Mouse (Mus musculus): Measurements from ENCODE around the gene Aoah.

Gene Aoah

DNA sequence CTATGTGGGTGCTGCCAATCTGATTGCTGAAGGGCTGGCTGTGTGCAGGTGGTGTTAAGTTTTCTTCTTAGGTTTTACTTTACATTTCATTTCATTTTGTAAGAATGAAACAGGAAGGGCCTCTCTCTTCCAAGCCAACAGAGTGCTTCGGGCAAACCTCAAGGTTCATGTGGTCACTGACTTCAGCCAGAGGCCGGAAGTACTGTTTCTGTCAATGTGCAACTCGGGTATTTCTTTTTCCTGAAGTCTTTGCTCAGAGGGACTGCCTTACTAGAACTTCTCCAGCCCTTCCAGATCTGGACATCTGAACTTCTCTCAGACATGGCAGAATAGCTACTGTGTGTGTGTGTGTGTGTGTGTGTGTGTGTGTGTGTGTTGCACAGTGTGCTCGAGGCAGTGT lies at the start of gene Aoah:
TSS of gene Aoah (plus strand) at position 213 of the 400 bp plus-strand sequence.
- no peak for DNase-seq (ENCODE audit: low spot score in 2 of 2)

DNA sequence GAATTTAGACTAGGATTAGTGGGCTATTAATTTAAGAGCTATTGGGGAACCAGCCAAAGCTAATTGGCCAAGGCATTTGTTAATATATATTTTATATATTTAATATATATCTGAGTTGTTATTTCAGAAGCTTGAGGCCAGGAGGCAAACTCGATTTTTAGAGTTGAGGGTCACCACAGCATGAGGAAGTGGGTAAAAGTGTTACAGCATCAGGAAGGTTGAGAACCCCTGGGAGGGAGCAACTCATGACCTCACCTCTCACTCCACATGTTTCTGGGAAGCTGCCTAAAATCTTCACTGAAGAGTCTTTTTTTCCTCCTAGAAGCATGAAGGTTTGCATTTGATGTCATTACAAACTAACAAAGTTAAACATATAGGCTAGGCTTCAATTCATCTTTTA lies 39.1 kb upstream of the Aoah start:
- DNase-seq (ENCODE audit: low spot score in 2 of 2), result no peak

DNA sequence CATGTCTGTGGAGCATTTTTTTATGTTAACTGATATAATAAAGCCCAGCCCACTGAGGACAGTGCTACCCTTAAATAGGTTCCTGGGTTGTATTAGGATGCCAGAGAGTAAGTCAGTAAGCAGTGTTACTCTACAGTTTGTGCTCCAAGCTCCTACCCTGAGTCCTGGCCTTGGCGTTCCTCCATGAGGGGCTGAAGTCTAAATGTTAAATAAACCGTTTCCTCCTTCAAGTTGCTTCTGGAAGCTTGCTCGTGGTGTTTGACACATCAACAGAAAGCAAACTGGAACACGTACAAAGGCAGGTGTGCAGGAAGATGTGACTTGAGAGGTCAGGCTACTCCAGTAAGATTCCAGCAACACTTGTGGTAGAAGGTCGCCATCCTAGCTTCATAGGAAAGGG lies 10.3 kb upstream of the Aoah start:
- DNase-seq (ENCODE audit: low spot score in 2 of 2), result no peak

DNA sequence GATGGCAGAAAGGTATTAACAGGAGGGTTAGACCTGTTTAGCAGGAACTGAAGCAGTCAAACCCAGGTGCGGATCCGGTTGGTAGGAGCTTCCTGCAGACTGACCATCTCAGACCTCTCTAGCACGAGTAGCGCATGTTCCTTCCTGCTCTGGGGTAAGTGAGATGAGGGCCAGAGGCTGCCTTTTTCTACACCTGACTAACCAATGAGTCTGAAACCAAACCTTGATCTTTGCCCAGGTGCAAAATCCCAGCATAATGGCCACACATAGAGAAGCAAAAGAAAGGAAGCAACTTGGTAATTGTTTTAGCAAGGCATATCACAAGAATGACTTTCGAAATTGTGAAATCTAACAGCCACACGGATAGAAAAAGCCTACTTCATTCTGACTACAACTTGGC lies 9.9 kb upstream of the Aoah start:
- DNase-seq (ENCODE audit: low spot score in 2 of 2), result no peak

DNA sequence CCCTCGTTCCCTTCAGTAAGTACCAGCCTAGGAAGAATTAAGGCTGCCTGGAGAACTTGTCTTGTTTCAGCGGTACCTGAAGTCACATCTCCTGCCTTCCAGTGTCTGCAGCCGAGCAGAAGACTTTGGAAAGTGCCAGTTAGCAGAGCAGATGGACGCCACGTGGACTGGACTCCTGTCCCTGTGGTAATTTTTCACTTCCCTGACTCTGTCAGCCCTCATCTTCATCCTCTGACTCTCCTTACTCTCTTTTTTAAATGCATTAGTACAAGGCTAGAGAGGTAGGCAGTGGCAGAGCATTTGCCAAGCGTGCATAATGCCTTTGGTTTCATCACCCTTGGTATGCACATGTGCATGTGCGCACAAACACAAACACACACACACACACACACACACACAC lies 8.0 kb upstream of the Aoah start:
- no peak for DNase-seq (ENCODE audit: low spot score in 2 of 2)

DNA sequence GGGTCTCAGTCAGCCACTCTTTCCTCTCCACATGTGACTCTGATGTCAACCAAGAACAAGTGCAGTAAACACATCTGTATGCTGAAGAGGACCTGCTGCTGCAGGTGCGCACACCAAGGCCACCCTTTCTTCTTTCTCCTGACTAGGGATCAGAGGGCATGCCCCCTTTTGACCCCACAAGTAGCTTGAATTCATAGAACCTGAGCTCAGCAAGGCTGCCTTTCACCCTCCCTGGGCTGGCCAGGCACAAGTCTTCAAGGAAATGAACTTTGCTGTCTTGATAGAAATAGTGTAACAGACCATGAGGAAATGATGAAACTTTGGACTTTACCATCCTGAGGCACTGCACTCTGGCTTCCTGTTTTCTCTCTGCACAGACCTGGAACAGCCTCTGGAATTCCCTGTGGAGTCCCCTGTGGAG lies 7.1 kb upstream of the Aoah start:
- DNase-seq (ENCODE audit: low spot score in 2 of 2), result no peak

DNA sequence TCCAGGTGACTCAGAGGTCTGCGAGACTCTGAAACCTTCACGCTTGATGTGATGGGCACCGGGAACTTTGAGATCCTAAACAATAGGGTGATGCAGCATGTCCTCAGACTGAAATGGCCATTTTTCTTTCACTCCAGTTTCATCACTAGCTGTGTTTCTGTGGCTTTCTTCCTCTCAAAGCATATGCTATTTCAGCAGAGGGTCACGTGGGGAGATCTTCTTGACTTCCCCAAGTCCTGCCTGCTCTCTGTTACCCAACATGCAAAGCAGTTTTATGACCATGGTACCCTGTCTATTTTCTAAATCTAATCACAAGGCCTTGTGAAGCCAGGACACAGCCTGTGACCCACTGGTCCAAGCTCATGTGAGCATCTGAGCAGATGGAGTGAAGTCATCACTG lies 6.0 kb upstream of the Aoah start:
- DNase-seq (ENCODE audit: low spot score in 2 of 2), result no peak

DNA sequence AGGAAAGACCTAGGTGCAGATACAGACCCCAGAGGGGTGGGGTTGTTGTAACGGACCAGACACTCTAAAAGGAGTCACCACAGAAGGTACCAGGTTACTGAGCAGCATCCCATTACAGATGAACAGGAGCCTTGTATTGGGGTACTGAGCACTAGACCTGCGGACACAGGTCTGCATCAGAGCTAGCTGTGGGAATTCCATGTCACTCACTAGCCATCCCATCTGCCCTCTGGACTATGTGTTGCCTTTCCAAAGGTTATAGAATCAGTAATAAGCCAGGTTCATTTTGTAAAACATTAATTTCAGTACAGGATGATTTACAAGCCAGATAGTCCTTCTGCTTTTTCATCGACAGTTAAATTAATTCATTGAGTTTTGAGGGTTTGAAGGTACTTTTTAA lies 2.7 kb downstream of the Aoah start:
- no peak for DNase-seq (ENCODE audit: low spot score in 2 of 2)

DNA sequence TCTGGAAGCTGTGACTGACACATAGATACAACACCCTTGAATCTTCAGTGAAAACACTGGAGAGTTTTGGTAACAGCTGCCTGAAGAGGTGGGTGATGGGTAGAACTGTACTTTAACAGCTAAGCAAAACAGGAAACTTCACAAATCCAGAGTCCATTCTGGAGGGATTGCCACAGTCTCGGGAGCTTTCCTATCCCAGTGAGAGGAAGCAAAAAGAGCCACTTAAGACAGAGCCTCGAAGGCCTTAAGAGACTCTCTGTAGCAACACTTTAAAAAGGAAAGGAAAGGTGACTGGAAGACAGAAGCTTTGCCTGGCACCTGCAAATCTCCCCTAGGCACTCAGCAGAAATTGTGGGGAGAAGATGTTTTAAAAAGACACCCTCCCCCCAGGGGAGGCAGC lies 4.6 kb downstream of the Aoah start:
- DNase-seq (ENCODE audit: low spot score in 2 of 2), result no peak

DNA sequence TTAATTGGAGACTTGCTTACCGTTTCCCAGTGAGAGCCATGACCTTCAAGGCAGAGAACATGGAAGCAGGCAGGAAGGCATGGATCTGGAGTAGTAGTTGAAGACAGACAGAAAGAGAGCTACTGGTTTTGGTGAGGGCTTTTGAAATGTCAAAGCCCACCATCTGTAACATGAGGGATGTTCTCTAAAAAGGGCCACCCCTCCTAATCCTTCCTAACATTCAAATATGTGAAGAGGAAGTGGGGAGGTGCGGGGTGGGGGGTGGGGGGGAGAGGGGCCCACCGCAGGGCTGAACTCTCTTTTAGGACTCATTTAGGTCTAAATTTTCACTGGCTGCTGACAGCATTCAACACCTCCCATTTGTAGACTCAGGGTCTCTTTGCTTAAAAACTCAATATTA lies 5.9 kb downstream of the Aoah start:
- DNase-seq (ENCODE audit: low spot score in 2 of 2), result no peak

DNA sequence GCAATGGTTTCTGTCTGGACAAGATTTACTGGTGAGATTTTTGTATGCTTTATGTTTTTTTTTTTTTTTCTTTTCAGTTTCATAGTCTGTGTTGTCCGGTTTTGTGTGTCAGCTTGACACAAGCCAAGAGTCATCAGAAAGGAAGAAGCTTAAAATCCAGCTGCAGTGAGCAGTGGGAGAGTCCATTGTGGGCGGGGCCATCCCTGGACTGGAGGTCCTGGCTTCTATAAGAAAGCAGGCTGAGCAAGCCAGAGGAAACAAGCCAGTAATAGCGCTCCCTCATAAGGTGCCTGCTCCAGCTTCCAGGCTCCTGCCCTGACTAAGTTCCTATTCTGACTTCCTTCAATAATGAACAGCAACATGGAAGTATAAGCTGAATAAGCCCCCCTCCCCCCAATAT lies 6.7 kb downstream of the Aoah start:
- no peak for DNase-seq (ENCODE audit: low spot score in 2 of 2)

DNA sequence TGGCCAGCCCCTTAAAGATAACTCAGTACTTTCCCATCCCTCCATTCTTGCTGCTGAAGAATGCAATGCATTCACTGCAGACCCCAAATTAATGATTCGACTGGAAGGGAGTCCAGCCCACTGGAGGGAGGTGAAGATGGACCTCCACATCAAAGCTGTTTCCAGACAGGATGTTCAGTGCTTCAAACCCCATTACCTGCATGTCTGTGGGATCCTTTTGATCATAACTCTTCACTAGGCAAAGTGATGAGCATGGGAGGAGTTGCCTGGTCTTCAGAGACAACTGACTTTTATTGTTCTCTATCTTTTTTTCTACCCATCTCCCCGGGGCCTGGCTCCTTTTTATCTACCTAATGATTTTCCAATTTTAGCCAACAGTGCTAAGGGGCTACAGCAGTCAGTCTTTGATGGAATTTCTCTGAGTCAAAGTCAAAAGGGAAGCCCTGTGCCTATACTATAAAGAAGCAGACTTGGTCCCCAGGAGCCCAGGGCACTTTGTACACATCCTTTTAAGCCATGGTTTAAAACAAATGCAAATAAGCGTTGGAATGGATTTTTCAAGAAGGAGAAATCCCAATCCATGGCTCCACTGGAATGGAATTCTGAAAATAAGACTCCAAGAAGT lies 18.0 kb downstream of the Aoah start:
- DNase-seq (ENCODE audit: low spot score in 2 of 2), result no peak

DNA sequence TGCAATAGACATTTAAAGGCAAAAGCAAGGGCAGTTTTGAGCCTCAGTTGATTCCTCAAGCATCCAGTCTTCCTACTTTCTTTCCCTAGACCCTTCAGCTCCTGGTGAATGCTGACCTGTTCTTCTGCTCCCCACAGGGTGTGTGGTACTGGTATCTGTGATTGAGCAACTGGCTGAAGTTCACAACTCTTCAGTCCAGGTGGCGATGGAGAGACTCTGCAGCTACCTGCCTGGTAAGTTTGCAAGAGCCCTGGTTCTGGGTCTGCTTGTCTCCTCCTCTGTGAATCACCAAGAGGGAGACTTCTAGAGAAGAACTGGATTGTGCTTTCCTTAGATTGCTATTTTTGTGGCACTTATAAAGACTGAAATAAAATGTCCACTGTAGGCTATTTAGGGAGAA lies 22.5 kb downstream of the Aoah start:
- no peak for DNase-seq (ENCODE audit: low spot score in 2 of 2)

DNA sequence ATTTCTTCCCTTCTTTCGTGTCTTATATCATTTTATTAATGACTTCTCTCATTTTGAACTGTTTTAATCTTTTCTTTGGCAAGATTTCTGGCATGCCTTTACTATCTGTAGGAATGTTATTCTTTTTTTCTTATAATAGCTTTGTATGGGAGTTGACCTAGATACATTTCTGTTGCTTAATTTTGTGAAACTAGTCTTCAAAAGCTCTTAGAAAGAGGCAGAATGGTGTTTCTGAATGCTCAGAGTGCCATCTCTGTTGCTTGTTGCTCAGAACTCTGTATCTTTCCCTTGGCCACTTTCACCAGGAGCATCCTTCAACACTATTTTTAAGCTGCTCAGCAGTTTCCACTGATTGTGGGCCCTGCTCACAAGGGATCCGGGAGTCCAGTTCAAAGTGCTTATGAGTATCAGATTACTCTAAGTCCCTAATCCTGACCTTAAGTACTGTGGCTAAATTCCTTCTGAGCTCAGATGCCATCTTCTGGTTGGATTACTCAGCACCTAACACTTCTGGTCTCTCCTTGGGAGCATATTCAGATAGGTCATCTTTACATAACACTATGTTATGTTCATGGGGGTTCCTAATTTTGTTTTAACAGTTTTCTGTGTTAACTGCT lies 26.9 kb downstream of the Aoah start:
- no peak for DNase-seq (ENCODE audit: low spot score in 2 of 2)

DNA sequence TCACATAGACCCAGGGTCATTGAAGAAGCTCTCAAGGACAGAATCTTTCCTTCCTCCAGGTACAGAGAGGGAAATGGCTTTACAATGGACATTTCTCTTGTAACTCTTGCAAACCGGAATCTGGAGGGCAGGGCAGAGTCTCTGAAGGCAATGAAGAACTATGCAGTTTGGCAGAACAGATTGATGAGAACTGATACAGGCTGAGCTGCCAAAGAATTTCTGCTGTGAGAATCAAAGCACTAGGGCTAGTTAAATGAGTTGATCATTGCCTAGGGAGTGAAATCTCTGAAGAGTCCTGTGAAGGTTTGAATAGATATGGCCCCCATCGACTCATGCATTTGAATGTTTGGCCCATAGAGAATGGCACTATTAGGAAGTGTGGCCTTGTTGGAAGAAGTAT lies 34.8 kb downstream of the Aoah start:
- no peak for DNase-seq (ENCODE audit: low spot score in 2 of 2)

DNA sequence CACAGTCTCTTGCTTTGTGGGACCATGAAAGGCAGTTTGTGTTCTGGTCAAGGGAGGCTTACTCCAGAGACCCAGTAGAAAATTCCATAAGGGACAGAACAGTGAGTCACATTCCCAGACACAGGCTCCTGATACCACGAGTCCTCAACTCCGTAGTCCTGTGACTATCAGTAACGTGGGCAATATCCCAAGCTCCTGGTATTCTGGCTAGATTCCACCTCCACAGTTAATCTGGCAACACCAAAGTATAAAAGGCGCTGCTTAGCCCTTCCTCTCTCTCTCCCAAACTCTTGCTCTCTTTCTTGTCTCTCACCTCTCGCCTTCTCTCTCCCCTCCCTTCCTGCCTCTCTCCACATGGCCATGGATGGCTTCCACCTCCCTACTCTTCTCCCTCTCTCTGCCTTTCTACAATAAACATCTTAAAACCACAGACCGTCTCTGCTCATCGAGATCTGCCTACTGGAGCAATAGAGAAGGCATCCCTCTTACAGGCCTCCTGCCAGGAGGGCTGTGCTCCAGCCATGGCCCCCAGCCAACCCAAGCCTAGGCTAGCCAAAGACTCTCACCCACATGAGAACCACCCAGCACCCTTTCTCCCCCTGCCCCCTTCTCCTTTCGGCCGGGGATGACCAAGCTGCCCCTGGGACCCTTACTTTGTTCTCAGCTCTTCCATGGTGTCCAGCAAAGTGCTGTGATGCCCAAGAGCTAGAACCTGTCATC lies 35.4 kb downstream of the Aoah start:
- DNase-seq (ENCODE audit: low spot score in 2 of 2), result no peak

DNA sequence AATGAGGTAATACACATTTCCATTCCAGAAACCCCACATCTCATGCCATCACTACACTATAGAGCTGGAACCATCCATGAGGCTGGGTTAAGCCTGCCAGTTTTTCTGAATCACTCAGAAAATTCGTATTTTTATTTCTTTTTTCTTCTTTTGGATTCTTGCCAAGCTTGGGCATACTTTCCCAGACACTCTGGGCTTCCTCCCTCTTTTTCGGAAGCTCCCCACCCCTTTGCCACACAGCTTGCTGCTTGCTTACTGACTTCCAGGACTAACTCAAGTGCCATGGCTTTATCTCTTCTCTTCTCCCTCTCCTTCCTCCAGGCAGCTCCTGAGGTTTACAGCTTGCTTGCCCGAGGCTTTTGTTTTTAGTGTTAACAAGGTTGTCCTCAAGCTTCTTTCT lies 62.0 kb downstream of the Aoah start:
- DNase-seq (ENCODE audit: low spot score in 2 of 2), result no peak

DNA sequence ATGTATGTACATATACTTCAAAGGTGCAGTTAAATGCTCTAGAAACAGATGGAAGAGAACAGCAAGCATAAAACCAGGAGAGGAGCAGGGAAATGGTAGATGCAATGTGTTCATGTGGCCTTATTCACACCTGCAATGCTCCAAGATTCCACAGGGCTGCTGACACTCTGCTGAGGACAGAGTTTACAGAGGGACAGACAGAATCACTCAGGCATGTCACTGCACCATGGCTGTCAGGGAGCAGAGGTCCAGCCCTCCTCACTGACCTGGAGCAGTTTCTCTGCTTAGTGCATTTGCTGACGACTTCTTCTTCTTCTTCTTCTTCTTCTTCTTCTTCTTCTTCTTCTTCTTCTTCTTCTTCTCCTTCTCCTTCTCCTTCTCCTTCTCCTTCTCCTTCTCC lies 105.5 kb downstream of the Aoah start:
- DNase-seq (ENCODE audit: low spot score in 2 of 2), result no peak

DNA sequence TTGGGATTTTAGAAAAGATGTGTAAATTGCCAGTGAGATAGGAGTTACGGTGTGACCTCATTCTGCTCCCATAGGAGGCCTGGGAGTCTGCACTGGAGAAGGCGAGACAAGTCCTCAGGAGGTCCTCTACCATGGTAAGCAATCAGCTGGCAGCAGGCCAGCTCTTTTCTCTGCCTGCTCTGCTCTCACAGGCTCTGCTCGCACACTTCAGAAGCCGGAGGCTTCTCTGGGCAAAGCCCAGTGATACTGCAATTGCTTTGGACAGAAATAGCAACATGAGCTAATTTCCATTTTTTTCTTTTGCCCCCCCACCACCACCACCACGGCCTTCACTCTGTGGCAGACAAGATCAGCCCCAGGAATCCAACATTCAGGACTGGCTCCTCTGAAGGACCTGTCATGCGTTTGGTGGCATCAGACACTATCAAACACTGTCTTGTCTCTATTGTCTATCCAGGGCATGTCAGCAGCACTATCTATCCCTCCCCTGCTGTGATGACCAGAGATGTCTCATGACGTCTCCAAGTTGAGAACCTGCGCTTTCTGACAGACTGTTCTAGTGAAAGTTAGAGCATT lies 106.6 kb downstream of the Aoah start:
- DNase-seq (ENCODE audit: low spot score in 2 of 2), result no peak

DNA sequence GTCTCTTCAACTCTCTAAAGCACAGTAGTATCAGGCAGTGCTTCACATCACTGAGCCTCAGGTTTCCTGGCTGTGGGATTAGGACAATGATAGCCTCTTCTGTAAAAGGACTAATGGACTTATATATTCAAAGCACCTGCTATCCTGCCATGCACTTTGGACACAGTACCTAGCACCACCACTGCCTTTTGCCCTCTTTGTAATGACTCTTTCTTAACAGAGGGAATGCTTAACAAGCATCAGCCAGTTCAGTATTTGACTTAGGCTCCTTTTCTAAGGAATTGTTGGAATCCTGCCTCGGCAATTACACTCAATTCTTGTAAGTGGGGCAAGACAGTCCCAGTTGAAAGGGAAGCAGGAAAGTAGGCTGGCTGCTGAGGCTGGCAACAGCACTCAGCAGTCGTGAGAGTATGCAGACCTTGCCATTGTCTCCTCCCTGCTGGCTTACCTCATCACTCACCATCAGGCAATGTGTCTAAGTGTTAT lies 107.1 kb downstream of the Aoah start:
- no peak for DNase-seq (ENCODE audit: low spot score in 2 of 2)

DNA sequence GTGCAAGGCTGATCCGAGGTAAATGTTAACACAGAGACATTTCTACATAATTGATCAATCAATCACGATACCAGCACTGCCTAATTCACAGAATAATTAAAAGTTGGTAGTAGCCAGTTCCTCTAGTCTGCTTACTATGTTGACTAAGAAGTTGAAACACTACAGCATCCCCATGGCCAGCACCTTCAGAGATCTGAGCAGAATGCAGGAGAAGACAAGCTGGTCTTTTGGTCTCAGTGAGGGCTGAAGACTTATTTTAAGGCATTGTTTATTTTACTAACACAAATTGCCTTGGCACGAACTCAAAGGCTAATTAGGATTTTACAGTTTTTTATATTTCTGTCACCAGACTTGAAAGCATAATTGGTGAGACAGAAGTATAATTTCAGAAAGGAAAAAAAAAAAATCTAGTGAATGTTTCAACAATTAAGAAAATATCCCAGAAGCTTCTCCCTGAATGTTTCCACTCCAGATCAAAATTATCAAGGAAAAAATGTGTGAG lies 107.8 kb downstream of the Aoah start:
- no peak for DNase-seq (ENCODE audit: low spot score in 2 of 2)

DNA sequence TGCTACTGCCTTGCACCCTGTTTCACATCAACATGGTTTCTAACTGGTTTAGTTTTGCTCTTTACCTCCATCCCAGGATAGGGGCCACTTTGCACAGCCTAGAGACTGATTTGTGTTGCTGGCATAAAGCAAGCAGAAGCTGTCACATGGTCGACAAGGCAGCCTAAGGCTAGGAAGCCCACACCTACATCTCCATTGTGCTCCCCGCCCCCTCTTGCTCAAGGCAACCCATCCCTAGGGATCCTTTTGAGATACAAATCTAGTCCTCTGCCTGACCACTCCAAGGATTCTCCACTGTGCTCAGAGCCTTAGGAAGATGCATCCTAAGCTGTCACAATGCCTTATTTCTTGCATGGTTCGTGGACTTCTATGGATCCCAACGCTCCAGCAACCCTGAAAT lies 110.2 kb downstream of the Aoah start:
- DNase-seq (ENCODE audit: low spot score in 2 of 2), result no peak

DNA sequence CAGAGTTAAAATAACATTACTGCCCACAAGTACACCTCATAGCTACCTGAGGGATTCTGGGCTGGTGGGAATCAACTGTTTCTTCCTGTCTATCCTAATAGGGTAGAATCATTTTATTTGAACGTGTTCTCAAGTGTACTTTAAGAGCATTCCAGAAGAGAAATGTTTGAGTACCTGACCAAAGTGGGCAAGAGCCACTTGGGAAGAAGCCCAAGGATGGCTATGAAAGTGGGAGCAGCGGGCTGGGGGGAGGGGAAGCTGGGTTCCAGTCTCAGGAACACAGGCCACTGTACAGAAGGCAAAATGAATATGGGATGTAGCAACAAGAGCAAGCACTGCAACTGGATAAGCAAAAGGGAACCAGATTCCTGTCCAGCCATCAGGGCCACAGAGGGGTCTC lies 111.3 kb downstream of the Aoah start:
- DNase-seq (ENCODE audit: low spot score in 2 of 2), result no peak
